Mouse (Mus musculus): ENCODE results near the gene Kcnk16. TPM values are rescaled to one million over a fixed set of nuclear protein-coding genes. Genes with fewer than 3 reads are reported as not detected.

The Kcnk16 gene
- polyA plus RNA-seq (2012; rRNA removed; ENCODE audit: low replicate concordance) = 0.85 and 1.1 TPM in 2 replicates

GRCm38 (mm10) chr14:20269082-20269809 is at the start of gene Kcnk16:
Gene Kcnk16, minus strand, starts transcription at chr14:20269199.

GRCm38 (mm10) chr14:20294117-20294892 is 25.3 kb upstream of the Kcnk16 start, which contains the start of gene Nudt13:
Gene Nudt13, plus strand, starts transcription at chr14:20294697.

Other genes with a start within 250 kb of the Kcnk16 start
- gene Saysd1, start 130.7 kb downstream of the Kcnk16 start, polyA plus RNA-seq (2012; rRNA removed; ENCODE audit: low replicate concordance) = 7.0 and 12.4 TPM in 2 replicates
- gene Kcnk5, start 87.4 kb downstream of the Kcnk16 start, polyA plus RNA-seq (2012; rRNA removed; ENCODE audit: low replicate concordance) = 9.6 and 10.0 TPM in 2 replicates
- gene Nudt13, start 25.5 kb upstream of the Kcnk16 start, polyA plus RNA-seq (2012; rRNA removed; ENCODE audit: low replicate concordance) = 26.8 and 38.4 TPM in 2 replicates
- gene Ecd, start 78.9 kb upstream of the Kcnk16 start, polyA plus RNA-seq (2012; rRNA removed; ENCODE audit: low replicate concordance) = 14.6 and 20.5 TPM in 2 replicates
- 25.0 and 37.1 TPM in 2 replicates for gene Fam149b, start 79.0 kb upstream of the Kcnk16 start, polyA plus RNA-seq (2012; rRNA removed; ENCODE audit: low replicate concordance)
- 8.0 and 34.0 TPM in 2 replicates for gene Dnajc9, start 119.7 kb upstream of the Kcnk16 start, polyA plus RNA-seq (2012; rRNA removed; ENCODE audit: low replicate concordance)
- gene Mrps16, start 124.4 kb upstream of the Kcnk16 start, polyA plus RNA-seq (2012; rRNA removed; ENCODE audit: low replicate concordance) = 51.6 and 55.1 TPM in 2 replicates
- gene Cfap70, start 183.0 kb upstream of the Kcnk16 start, polyA plus RNA-seq (2012; rRNA removed; ENCODE audit: low replicate concordance) = 0.09 TPM in 1 of 2 replicates, not detected in the other
- 87.8 and 94.9 TPM in 2 replicates for gene Anxa7, start 210.9 kb upstream of the Kcnk16 start, polyA plus RNA-seq (2012; rRNA removed; ENCODE audit: low replicate concordance)
- 0.31 and 1.4 TPM in 2 replicates for gene Mss51, start 227.7 kb upstream of the Kcnk16 start, polyA plus RNA-seq (2012; rRNA removed; ENCODE audit: low replicate concordance)

All from mammary gland, adult 2 months (tissue).